Mouse (Mus musculus) MN1 (cell line): ENCODE data around the gene Hoxd12.

Experiments used
- DNase-seq: peaks from one replicate; pipeline ENCODE4 v3.0.0-alpha.2; 2016; ENCODE audit warnings: low spot score

The Hoxd12 gene

GRCm38 (mm10) chr2:74674881-74675665 lies at the start of gene Hoxd12:
Gene Hoxd12 (plus strand): TSS chr2:74675013.
- DNase-seq, result no peak

GRCm38 (mm10) chr2:74635412-74635811 lies 39.4 kb upstream of the Hoxd12 start:
- no peak for DNase-seq

GRCm38 (mm10) chr2:74642431-74642830 lies 32.4 kb upstream of the Hoxd12 start:
- DNase-seq, result no peak

GRCm38 (mm10) chr2:74645631-74646030 lies 29.2 kb upstream of the Hoxd12 start:
- no peak for DNase-seq

- DNase-seq, result no peak
Measured at GRCm38 (mm10) chr2:74647082-74647864, 27.5 kb upstream of the Hoxd12 start.

GRCm38 (mm10) chr2:74652996-74653340 lies 21.8 kb upstream of the Hoxd12 start:
- no peak for DNase-seq

GRCm38 (mm10) chr2:74653781-74654535 lies 20.9 kb upstream of the Hoxd12 start:
- no peak for DNase-seq

- no peak for DNase-seq
Measured at GRCm38 (mm10) chr2:74654743-74655419, 19.9 kb upstream of the Hoxd12 start.

- DNase-seq, result no peak
Measured at GRCm38 (mm10) chr2:74655420-74655781, 19.4 kb upstream of the Hoxd12 start.

- no peak for DNase-seq
Measured at GRCm38 (mm10) chr2:74655821-74656631, 18.8 kb upstream of the Hoxd12 start.

GRCm38 (mm10) chr2:74656632-74657021 lies 18.2 kb upstream of the Hoxd12 start:
- no peak for DNase-seq

GRCm38 (mm10) chr2:74657251-74658023 lies 17.4 kb upstream of the Hoxd12 start:
- DNase-seq, result no peak

- DNase-seq, result no peak
Measured at GRCm38 (mm10) chr2:74658024-74658666, 16.7 kb upstream of the Hoxd12 start.

- DNase-seq, result no peak
Measured at GRCm38 (mm10) chr2:74658667-74659371, 16.0 kb upstream of the Hoxd12 start.

GRCm38 (mm10) chr2:74659507-74660005 lies 15.3 kb upstream of the Hoxd12 start, which contains the start of gene Evx2:
Gene Evx2 (minus strand): TSS chr2:74659557.
- DNase-seq, result no peak

GRCm38 (mm10) chr2:74660421-74661375 lies 14.1 kb upstream of the Hoxd12 start:
- no peak for DNase-seq

- no peak for DNase-seq
Measured at GRCm38 (mm10) chr2:74661685-74662084, 13.1 kb upstream of the Hoxd12 start.
